Mouse (Mus musculus): ENCODE data around the gene Ttc3. TPM values are rescaled to one million over a fixed set of nuclear protein-coding genes. Genes with fewer than 3 reads are reported as not detected.
"Not testable (repeated sequence)": the region's sequence is repeated elsewhere in the genome, so short reads cannot be mapped to it uniquely, and the experiment has no call there.

Gene Ttc3
- total and polyA plus RNA-seq, 2 experiments from 2014 or later: 1,014 to 1,263 TPM

DNA sequence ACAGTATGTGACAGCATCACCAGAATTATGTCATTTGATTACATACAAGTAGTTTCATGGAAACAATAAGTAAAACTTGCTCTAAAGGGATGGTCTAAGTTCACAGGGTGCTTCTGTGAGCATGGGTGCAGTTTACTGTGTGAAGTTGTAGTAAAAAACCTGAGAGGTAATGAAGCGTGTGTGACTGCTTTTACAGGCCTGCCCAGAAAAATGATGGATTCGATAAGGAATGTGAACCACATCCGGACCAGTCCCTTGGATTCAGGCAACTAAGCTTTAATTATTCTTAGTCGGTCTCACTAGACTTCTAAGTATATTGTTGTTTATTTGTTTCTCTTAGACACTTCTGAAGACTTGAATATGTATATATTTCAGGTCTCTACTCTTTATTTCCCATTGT lies 82.3 kb downstream of the Ttc3 start:
- Histone ChIP-seq H3K27me3 (ENCODE audit: insufficient read depth, low read length) (no peaks in the 10 kb centered on the region), H3K27ac (ENCODE audit: low read depth, low read length) (no peak overlapping the region)
- WGBS: 84% methylated on average over 4 of the region's 4 CpGs

DNA sequence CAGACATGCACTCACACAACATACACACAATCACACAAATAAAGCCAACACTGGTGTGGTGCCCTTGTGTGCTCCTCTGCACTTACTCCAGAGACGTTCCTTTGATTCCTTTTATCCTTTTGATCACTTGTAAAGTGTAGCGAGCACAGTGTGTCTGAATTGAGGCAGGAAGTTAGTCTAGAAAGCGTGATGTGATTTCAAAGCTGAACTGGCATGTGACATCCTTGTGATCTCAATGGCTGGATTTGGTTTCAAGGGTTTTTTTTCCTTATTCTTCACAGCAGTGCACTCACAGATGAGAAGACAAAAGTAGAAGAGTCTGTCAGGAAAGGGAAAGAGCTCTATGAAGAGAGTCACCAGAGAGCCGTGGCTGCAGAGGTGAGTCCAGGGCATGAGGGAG lies 83.7 kb downstream of the Ttc3 start:
- Histone ChIP-seq H3K27ac (ENCODE audit: low read depth, low read length) (no peak overlapping the region), H3K27me3 (ENCODE audit: insufficient read depth, low read length) (no peaks in the 10 kb centered on the region), H3K9ac (no peak overlapping the region), H3K36me3 (ENCODE audit: insufficient read depth) (peaks cover 88% of the 10 kb centered on the region), H3K4me3 (ENCODE audit: low read depth, low read length) (no peak overlapping the region), H3K4me1 (ENCODE audit: insufficient read depth) (no peaks in the 10 kb centered on the region), H3K4me2 (ENCODE audit: low read depth) (no peak overlapping the region), H3K9me3 (ENCODE audit: low read length) (no peaks in the 10 kb centered on the region)
- TF ChIP-seq CTCF (IDR thresholded peaks at IDR 0.05; ENCODE audit: low read depth): no peak
- DNase-seq (no peak), ATAC-seq (no peak; the same call in 1 of the 2 replicates)
- WGBS: 61% methylated on average over 4 of the region's 4 CpGs

More for the DNA sequence above, 82.3 kb downstream of the Ttc3 start:
- Histone ChIP-seq H3K9ac (no peak overlapping the region), H3K4me3 (ENCODE audit: low read depth, low read length) (no peak overlapping the region), H3K36me3 (ENCODE audit: insufficient read depth) (peaks cover 87% of the 10 kb centered on the region), H3K9me3 (ENCODE audit: low read length) (no peaks in the 10 kb centered on the region), H3K4me2 (ENCODE audit: low read depth) (no peak overlapping the region), H3K4me1 (ENCODE audit: insufficient read depth) (no peaks in the 10 kb centered on the region)
- ATAC-seq (no peak), DNase-seq (no peak)
- TF ChIP-seq CTCF (IDR thresholded peaks at IDR 0.05; ENCODE audit: low read depth): no peak

GRCm38 (mm10) chr16:94464067-94464466 lies 93.6 kb downstream of the Ttc3 start:
- Histone ChIP-seq H3K4me2 (ENCODE audit: low read depth) (no peak overlapping the region), H3K4me3 (ENCODE audit: low read depth, low read length) (no peak overlapping the region), H3K36me3 (ENCODE audit: insufficient read depth) (peaks cover 95% of the 10 kb centered on the region), H3K9ac (no peak overlapping the region), H3K9me3 (ENCODE audit: low read length) (no peaks in the 10 kb centered on the region), H3K27ac (ENCODE audit: low read depth, low read length) (no peak overlapping the region), H3K27me3 (ENCODE audit: insufficient read depth, low read length) (no peaks in the 10 kb centered on the region), H3K4me1 (ENCODE audit: insufficient read depth) (no peaks in the 10 kb centered on the region)
- DNase-seq (no peak), ATAC-seq (no peak)
- 88% methylated on average over 3 of the region's 3 CpGs for WGBS
- no peak for TF ChIP-seq CTCF (IDR thresholded peaks at IDR 0.05; ENCODE audit: low read depth)

GRCm38 (mm10) chr16:94465900-94466299 lies 95.5 kb downstream of the Ttc3 start:
- peaks cover 93% of the 10 kb centered on the region for H3K36me3 ChIP-seq (ENCODE audit: insufficient read depth)
- no peaks in the 10 kb centered on the region for H3K4me1 ChIP-seq (ENCODE audit: insufficient read depth)
- no peak overlapping the region for H3K27ac ChIP-seq (ENCODE audit: low read depth, low read length)
- WGBS: 94% methylated on average over 4 of the region's 4 CpGs
- H3K4me3 ChIP-seq (ENCODE audit: low read depth, low read length): no peak overlapping the region
- H3K27me3 ChIP-seq (ENCODE audit: insufficient read depth, low read length): no peaks in the 10 kb centered on the region
- DNase-seq (no peak), ATAC-seq (no peak)
- no peak overlapping the region for H3K4me2 ChIP-seq (ENCODE audit: low read depth)
- TF ChIP-seq CTCF (IDR thresholded peaks at IDR 0.05; ENCODE audit: low read depth): no peak
- H3K9ac ChIP-seq: no peak overlapping the region
- no peaks in the 10 kb centered on the region for H3K9me3 ChIP-seq (ENCODE audit: low read length)

- WGBS: 96% methylated on average over 7 of the region's 7 CpGs
- DNase-seq; H3K27ac ChIP-seq (ENCODE audit: low read depth, low read length): not testable (repeated sequence)
These were observed 95.9 kb downstream of the Ttc3 start for GRCm38 (mm10) chr16:94466317-94466716.

GRCm38 (mm10) chr16:94467337-94468055 lies 97.1 kb downstream of the Ttc3 start:
- Histone ChIP-seq H3K9ac (no peak overlapping the region), H3K36me3 (ENCODE audit: insufficient read depth) (peaks cover 78% of the 10 kb centered on the region), H3K4me2 (ENCODE audit: low read depth) (no peak overlapping the region), H3K27ac (ENCODE audit: low read depth, low read length) (no peak overlapping the region), H3K9me3 (ENCODE audit: low read length) (no peaks in the 10 kb centered on the region), H3K27me3 (ENCODE audit: insufficient read depth, low read length) (no peaks in the 10 kb centered on the region), H3K4me3 (ENCODE audit: low read depth, low read length) (no peak overlapping the region), H3K4me1 (ENCODE audit: insufficient read depth) (no peaks in the 10 kb centered on the region)
- 76% methylated on average over 11 of the region's 11 CpGs for WGBS
- no peak for DNase-seq
- TF ChIP-seq CTCF (IDR thresholded peaks at IDR 0.05; ENCODE audit: low read depth): no peak
- ATAC-seq: no peak

More at GRCm38 (mm10) chr16:94466317-94466716, 95.9 kb downstream of the Ttc3 start:
- ATAC-seq; H3K4me3 ChIP-seq (ENCODE audit: low read depth, low read length); H3K9me3 ChIP-seq (ENCODE audit: low read length); H3K9ac ChIP-seq; H3K4me1 ChIP-seq (ENCODE audit: insufficient read depth); H3K27me3 ChIP-seq (ENCODE audit: insufficient read depth, low read length); H3K4me2 ChIP-seq (ENCODE audit: low read depth): not testable (repeated sequence)
- peaks cover 89% of the 10 kb centered on the region for H3K36me3 ChIP-seq (ENCODE audit: insufficient read depth)

- no peak overlapping the region for H3K4me2 ChIP-seq (ENCODE audit: low read depth)
- no peaks in the 10 kb centered on the region for H3K4me1 ChIP-seq (ENCODE audit: insufficient read depth)
- no peak overlapping the region for H3K4me3 ChIP-seq (ENCODE audit: low read depth, low read length)
- no peak overlapping the region for H3K9ac ChIP-seq
- H3K9me3 ChIP-seq (ENCODE audit: low read length): no peaks in the 10 kb centered on the region
- DNase-seq (no peak), ATAC-seq (no peak)
- H3K27ac ChIP-seq (ENCODE audit: low read depth, low read length): no peak overlapping the region
- no peak for TF ChIP-seq CTCF (IDR thresholded peaks at IDR 0.05; ENCODE audit: low read depth)
- peaks cover 69% of the 10 kb centered on the region for H3K36me3 ChIP-seq (ENCODE audit: insufficient read depth)
- no peaks in the 10 kb centered on the region for H3K27me3 ChIP-seq (ENCODE audit: insufficient read depth, low read length)
- 90% methylated on average over 2 of the region's 2 CpGs for WGBS
These were observed 98.0 kb downstream of the Ttc3 start for GRCm38 (mm10) chr16:94468391-94468790.
